Mouse (Mus musculus): ENCODE results near the gene Hbq1a.
A peak's percentile ranks its signal among the peaks of the same experiment; 100 is the strongest.
"Not testable (repeated sequence)": the region's sequence is repeated elsewhere in the genome, so short reads cannot be mapped to it uniquely, and the experiment has no call there.

Gene Hbq1a

DNA sequence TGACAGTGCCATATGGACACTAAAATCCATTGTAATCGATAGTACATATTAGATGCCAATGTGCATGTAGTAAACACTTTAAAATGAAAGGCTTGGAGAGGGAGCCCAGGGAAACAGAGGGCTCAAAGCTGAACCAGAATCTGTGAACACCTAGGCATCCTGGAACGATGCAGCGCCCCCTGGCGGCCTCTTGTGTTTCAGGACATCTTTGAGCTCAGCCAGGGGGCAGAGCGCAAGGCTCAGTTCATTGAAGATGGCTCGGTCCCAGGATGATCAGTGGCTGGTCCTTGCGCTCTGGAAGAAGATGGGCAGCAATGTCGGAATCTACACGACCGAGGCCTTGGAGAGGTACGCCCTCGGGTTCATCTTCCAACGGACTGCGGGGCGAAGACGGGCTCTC is at the start of gene Hbq1a:
Hbq1a (plus strand) TSS at position 205 of the 400 bp plus-strand sequence.
- not testable (repeated sequence) for DNase-seq (ENCODE audit: low read depth, low spot score)

DNA sequence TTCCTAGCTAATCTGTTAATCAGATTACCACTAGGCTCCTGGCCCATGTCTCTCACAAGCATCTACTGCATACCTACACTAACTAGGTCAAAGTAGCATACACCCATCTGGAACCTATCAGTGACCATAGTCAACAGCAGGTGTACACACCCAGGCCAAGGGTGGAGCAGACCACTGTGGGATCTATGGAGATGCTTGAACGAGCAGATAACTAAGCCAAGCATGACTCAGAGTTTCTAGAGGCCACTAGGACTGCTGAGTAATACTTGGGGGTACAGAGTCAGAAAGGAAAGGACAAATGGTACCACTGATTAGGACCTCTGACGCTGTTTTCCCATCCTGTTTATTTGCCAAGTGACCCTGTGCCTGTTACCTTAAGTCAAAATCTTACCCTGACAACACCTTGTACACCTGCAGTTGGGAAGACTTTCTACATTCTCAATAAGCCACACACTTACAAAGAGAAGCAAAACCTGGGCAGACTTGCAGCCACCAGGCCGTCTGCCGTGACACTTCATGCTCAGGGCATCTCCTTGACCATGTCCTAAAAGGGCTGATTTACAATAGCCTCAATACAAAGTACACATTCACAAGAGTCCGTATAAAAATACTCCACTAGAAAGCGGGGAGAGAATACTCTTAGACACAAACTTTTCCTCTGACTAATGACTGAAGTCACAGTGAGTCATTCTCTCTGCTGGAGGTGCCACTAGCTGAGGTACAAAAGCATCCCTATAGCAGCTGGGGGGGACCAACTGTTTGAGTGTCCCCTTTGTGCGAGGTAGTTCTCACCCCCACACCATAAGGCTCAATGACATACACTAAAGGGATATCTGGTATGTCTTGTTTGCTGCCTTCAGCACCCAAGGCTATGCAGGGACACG is 48.7 kb upstream of the Hbq1a start:
- peak; percentile 19 for DNase-seq (ENCODE audit: low read depth, low spot score)

DNA sequence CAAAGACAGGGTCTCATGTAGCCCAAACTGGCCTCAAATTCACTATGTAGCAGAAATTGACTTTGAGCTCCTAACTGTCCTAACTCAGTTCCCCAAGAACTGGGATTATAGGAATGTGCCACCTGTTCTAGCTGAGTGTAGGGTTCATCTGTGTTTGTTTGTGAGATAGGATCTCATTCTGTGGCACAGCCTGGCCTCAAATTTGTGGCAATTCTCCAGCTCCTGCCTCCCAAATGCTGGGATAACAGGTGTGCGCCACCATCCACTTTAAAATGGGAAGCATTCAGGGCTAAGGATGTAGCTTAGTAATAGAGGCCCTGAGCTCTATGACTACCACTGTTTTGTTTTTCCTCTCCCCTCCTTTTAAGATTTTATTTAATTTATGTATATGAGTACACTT is 46.7 kb upstream of the Hbq1a start:
- no peak for DNase-seq (ENCODE audit: low read depth, low spot score)

DNA sequence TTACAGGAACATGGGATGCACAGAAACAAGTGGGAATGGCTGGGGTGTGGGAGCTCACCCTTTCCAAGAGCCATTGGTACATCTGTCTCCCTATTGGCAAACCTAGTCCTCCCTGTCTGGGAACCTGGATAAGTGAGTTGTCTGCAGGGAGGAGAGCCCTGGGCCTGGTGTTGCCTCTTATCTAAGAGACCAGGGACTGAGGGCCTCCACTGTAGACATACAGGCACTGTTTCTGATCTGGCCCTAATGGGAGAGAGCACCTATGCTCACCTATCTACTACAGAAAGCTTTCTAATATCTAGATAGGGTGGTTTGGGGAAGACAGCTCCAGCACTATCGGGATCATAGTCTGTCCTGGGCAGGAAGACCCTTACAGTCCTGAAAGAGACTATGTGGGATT is 43.7 kb upstream of the Hbq1a start:
- DNase-seq (ENCODE audit: low read depth, low spot score), result no peak

DNA sequence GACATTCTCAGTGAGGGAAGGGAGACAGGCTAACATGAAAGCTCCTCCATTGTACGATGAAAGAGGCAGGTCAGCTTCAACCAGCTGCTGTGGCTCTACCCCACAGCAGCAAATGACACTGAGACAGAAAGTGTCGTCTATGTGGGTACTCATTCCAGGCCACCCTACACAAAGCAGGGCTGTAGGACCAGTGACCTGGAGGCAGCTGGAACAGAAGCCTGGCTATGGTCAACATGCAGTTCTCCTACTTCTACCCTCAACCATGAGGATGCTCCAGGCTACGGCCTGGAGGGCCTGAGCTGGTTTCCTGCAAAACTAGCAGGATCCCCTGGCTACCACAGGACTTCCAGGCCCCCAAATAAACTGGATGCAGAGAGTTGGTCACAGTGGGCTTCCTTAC is 43.3 kb upstream of the Hbq1a start:
- no peak for DNase-seq (ENCODE audit: low read depth, low spot score)

DNA sequence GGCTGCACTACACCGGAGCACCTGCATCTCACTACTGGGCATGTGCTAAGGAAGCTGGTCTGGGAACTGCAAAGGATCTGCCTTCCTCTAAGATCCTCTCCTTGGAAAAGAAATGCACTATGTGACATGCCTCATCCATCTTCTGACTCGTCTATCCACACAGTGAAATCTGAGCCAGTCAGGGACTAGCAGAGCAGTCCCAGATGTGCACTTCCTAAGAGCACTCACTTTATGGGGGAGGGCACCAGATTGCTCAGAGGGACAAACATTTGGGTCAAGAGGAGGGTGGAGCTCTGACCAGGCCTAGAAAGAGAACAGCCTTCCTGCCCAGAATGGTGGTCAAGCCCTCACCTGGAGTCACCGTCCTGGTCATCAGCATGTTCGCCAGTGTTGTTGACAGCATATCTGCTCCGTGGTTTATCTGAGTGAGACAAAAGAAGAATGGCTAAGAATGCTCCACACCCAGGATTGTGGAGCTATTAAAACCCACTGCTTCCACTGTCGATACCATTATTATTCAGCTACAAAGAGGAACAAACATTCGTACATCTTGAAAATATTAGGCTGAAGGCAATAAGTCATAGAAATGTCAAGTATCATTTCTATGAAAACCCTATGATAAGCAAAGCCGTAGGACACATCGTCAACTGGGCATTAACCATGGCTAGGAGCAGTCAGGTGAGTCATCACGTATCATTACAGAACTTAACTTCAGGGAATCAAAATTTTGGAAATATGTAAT is 37.0 kb upstream of the Hbq1a start:
- DNase-seq (ENCODE audit: low read depth, low spot score), result no peak

DNA sequence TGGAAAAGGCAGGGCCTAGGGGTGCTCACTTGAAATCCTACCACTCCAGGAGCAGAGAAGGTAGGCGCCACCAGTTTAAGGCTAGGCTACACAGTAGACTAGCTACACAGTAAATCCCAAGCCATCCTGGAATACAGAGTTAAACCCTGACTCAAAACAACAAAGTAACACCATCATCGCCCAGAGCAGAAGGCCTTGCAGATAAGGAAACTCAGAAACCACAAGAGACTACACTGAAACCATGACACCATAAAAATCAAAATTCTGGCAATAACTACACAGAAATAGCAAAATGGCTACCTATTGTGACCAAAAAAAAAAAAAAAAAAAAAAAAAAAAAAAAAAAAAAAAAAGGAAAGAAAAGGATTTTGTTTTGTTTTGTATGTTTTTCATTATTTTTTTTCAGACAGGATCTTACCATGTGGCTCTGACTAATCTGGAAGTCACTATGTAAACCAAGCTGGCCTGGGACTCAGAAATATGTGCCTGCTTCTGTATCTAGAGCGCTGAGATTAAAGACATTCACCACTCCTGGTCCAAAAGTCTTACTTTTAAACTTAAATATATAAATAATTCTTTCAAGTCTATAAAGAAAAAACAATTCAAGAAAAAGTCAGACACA is 34.6 kb upstream of the Hbq1a start:
- no peak for DNase-seq (ENCODE audit: low read depth, low spot score)

DNA sequence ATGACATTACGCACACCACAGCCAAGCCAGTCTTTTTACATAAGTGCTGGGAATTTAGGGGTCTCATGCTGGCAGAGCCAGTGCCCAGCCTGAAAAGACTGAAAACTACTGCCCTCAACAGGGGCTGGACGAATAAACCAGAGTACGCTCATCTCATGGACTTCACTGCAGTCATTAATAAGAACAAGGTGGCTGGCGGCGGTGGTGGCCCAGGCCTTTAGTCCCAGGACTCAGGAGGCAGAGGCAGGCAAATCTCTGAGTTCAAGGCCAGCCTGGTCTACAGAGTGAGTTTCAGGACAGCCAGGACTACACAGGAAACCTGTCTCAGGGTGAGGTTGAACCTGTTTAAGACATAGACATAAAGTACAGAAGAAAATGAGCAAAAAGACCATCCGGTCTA is 33.7 kb upstream of the Hbq1a start:
- DNase-seq (ENCODE audit: low read depth, low spot score), result no peak

DNA sequence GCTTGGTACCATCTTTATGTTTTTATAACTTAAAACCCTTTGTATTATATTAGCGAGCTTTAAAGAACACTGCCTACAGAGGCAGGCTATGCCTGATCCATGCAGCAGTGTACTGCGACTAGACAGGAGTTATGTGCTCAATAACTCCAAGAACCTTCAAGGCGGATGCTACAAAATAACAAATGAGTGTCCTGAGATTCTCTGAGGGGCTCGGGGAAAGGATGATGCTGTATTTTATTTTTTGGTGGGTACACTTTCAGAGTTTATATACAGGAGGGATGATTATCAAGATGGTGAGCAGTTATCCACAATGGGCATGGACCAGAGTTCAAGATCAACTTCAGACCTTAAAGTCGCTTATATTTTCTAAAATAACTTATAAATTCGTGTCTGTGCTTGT is 33.1 kb upstream of the Hbq1a start:
- DNase-seq (ENCODE audit: low read depth, low spot score), result no peak

DNA sequence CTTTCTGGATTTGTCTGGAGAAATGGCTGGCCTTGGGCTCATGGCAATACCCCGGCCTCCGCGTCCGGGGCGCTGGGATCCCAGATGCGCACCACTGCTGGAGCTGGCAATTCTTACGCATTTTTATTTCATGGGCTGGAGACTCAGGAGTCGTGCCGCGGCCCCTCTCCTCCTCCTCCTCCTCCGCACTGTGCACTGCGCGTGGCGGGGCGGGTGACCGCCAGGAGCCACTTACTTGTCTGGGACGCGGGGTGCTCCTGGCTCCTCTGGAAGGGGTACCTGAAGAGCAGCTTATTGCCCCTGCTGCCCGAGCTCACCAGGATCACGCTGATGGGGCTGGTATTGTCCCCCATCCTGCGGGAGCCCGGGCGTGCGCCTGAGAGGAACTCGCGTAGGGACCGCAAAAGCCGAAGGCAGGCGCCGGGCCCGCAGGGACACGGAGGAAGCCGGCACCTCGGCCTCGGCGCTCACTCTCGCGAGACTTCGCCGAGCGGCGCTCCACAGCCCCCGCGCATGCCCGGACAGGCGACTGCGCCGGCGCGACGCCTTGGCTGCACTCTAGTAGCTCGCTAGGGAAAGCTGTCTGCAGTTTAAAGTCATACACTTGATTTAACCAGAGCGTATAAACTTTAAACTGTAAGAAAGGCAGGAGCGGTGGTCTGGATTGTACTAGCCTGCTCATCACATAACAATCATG is 32.5 kb upstream of the Hbq1a start, which contains the start of gene Nprl3:
Nprl3 (minus strand) TSS at position 520 of the 697 bp plus-strand sequence.
- peak; percentile 91 for DNase-seq (ENCODE audit: low read depth, low spot score)

DNA sequence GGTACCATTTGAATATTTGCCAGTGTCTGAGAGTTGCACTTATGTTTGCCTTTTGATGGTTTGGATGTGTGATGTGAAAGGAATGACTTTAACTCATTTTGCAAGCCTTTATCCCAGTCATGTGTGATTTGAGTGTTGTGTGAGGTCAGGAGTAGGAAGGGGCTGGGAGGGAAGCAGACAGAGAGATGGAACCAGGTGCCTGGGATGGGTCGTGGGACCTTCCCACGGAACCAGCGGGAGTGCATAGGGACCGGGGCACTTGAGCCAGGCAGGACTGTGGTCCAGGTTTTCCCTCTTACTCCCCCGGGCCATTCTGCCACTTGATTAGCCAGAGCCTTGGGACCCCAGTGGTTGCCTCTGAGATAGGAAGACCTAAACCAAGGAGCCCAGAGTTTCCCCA is 31.9 kb upstream of the Hbq1a start:
- no peak for DNase-seq (ENCODE audit: low read depth, low spot score)

DNA sequence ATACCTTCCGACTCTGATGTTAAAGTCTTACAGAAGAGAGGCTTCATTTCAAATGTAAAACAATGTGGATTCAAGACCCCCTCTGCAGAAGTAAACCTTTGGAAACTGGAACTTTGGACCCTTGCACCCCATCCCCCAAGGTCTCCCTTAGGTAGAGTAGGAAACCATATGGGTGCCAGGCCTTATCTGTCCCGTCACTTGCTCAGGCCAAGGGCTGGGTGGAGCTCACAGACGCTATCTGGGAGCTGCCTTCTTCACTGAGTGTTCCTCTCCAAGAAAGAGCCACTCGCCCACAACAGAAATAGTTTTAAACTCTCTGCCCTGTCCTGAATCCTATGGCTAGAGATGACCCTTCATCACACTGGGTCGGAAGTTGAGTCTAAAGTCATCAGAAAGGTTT is 30.9 kb upstream of the Hbq1a start:
- DNase-seq (ENCODE audit: low read depth, low spot score), result no peak

DNA sequence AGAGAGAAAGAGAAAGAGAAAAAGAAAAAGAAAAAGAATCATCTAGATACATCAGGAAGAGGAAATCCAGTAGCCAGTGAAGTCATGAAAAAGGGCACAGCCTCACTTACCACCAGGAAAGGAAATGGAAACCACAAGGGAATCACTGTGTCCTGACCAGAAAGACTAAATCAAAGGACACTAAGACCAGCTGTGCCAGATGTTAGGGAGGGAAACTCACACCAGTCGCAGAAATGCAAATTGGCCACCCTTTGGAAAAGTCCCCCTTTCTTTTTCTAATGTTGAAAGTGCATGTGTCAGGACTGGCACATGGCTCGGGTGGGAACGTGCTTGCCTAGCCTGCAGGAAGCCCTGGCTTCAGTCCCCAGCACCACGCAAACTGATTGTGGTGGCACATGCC is 28.7 kb upstream of the Hbq1a start:
- DNase-seq (ENCODE audit: low read depth, low spot score), result no peak

DNA sequence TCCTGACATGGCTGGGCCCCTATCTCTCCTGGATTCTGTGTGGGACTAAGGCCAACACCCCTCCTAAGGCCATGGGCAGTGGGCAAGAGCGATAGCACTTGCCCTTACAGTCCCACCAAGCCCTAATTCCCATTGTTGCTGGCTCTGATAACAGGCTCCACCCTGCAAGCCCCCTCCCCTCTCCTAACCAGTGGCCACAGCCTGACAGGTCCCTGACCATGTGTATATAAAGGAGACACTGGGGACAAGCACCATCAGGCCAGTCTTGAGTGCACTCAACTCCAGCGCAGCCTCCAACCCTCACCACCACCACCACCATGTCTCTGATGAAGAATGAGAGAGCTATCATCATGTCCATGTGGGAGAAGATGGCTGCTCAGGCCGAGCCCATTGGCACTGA is 23.5 kb upstream of the Hbq1a start, which contains the start of gene Hba-x:
Hba-x (plus strand) TSS at position 54 of the 400 bp plus-strand sequence.
- no peak for DNase-seq (ENCODE audit: low read depth, low spot score)

DNA sequence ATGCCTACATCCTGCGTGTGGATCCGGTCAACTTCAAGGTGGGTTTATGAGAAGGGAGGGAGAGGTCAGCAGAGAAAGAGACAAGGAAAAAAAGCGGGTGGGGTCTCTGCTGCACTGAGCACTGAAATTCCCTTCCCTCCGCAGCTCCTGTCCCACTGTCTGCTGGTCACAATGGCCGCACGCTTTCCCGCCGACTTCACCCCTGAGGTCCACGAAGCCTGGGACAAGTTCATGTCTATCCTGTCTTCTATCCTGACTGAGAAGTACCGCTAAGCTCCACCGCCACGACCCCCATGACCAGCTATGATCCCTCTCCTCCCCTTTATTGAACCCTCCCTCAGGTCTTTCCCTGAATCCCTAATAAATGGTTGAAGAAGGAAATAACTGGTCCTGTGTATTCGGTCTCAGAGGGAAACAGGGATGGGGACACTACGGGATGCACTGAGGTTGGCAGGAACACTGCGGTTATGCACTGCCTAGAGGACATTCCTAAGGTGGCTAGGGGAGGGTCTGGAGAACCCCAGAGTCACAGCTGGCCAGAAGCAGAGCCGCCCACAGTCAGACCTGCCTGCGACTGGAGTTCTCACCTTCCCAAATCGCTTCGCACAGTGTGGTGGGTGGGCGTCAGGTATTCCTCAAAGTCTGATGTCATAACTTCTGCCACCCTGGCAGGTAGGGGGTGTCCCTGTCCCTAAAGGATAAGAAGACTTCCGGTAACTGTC is 22.0 kb upstream of the Hbq1a start:
- no peak for DNase-seq (ENCODE audit: low read depth, low spot score)

DNA sequence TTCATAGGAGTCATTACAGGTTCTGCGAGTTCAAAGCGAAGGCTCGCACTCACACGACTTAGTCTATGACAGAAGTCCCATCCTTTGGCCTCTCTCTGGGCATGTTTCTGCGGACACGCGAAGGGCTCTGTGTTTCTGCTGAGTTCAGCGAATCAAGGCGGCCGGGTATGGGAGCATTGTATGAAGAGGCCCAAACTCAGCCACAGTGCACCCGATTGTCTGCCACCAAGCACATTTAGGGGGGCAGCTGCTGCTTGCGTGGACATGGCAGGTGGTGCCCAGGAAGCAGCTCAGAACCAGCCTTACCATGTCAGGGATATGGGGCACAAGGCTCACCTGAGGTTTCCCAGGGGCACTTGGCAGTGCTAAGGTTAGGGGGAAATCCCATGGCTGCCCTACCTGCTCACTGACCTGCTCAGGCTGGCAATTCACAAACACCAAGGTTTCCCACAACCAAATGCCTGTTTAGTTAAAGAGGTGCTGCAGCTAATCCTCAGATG is 21.4 kb upstream of the Hbq1a start:
- DNase-seq (ENCODE audit: low read depth, low spot score), result no peak

DNA sequence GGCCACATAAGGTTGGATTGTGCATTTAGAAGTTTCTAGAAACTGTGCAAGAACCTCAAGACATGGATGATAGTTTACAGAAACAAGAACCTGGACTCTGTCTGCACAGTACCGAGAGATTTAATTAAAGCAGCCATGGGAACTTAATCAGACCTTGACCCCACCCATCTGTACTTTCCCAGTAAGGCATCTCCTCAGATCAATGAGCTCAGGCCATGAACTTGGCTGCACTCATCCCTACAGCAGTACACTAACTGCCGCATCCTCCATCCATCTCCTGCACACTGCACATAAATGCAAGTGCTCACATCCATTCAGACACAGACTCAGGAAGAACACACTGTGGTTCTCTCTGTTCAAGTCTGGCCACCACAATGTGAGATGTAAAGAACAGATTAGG is 19.2 kb upstream of the Hbq1a start:
- DNase-seq (ENCODE audit: low read depth, low spot score), result no peak

DNA sequence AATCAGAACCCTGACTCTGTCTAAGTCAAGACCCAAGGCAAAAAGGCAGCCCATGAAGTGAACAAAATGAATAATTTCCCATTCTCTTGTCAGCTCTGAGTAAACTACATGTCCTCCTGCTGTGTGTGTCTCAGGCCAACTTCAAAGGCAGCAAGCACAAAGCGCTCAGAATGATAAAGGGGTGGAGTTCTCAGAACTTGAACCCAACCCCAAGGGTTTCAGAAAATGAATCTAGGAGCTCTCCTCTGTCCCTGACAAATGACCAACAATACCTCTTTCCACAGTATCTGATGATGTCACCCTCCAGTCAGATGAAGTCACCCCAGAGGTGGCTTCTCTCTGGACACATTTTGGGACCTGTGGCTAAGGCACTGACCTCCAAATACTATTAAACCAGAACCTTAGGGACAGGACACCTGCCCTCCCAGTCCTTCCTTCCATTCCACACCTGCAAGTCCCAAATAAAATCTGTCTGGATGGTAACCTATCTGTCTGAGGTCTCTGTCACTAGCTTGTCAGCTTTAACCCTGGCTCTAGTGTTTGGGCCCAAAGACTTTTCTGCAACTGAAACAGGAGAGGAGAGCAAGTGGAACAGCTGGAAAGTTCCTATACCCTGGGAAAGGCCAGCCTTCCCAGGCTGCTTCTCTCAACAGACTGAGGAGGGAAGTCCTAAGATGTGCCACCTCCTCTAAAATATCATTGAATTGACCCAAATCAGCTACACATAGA is 18.3 kb upstream of the Hbq1a start:
- DNase-seq (ENCODE audit: low read depth, low spot score), result no peak

DNA sequence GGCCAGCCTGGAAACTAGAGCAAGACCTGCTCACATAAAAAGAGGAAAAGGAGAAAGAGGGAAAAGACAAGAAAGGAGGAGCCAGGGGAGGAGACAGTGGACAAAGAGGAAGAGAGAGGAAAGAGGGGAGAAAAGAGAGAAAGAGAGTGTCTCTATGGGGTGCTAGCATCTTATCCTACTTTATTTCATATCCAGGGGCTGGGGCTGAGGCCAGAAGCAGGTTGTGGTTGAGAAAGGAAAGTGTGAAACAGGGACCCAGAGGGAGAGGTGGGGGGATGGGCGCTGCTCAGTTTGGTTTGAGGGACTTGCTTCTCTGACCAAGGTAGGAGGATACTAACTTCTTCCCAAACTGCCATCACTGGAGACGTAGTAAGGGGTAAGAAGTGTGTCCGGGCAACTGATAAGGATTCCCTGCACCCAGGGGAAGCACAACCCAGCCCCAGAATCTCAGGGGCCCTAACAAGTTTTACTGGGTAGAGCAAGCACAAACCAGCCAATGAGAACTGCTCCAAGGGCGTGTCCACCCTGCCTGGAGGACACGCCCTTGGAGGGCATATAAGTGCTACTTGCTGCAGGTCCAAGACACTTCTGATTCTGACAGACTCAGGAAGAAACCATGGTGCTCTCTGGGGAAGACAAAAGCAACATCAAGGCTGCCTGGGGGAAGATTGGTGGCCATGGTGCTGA is 16.6 kb upstream of the Hbq1a start, which contains the start of gene Hba-a1:
Hba-a1 (plus strand) TSS at position 421 of the 687 bp plus-strand sequence.
- DNase-seq (ENCODE audit: low read depth, low spot score), result not testable (repeated sequence)

Measured in embryo, embryonic 11.5 days (tissue).